Mouse (Mus musculus) T-helper 17 cell (primary cell): ENCODE measurements around the gene Amer3.
"Not testable (repeated sequence)": the region's sequence is repeated elsewhere in the genome, so short reads cannot be mapped to it uniquely, and the experiment has no call there.

ENCODE experiments used
- in situ Hi-C, 2 experiments: fragments of 300-600 bp; cut with MboI, MseI; formaldehyde crosslinking; loops; 1 replicate in 1 of 2; 2 replicates in 1 of 2; pipeline ENCODE4 v1.15.1; 2025; ENCODE audit warnings: high pct_unique_total_duplicates in 2 of 2

Amer3 gene

GRCm38 (mm10) chr1:34578851-34579781 lies at the start of gene Amer3:
TSS of gene Amer3 (plus strand) at chr1:34579657.
- in situ Hi-C loops: no loop called here

GRCm38 (mm10) chr1:34534574-34534973 lies 44.9 kb upstream of the Amer3 start:
- in situ Hi-C loops: not testable (repeated sequence)

GRCm38 (mm10) chr1:34535043-34535698 lies 44.3 kb upstream of the Amer3 start, which contains the start of gene Cfc1:
TSS of gene Cfc1 (plus strand) at chr1:34535648.
- in situ Hi-C loops: not testable (repeated sequence)

GRCm38 (mm10) chr1:34536291-34536766 lies 43.1 kb upstream of the Amer3 start:
- in situ Hi-C loops: no loop called here

- in situ Hi-C loops: no loop called here
These were observed 42.5 kb upstream of the Amer3 start for GRCm38 (mm10) chr1:34536767-34537485.

GRCm38 (mm10) chr1:34547074-34547473 lies 32.4 kb upstream of the Amer3 start:
- in situ Hi-C loops: no loop called here

- in situ Hi-C loops: no loop called here
These were observed 25.8 kb upstream of the Amer3 start for GRCm38 (mm10) chr1:34553690-34554089.

GRCm38 (mm10) chr1:34554275-34554674 lies 25.2 kb upstream of the Amer3 start:
- in situ Hi-C loops: no loop called here

GRCm38 (mm10) chr1:34560843-34561242 lies 18.6 kb upstream of the Amer3 start, which contains the start of gene Prss40:
TSS of gene Prss40 (minus strand) at chr1:34560943.
- in situ Hi-C loops: no loop called here

GRCm38 (mm10) chr1:34564383-34565045 lies 14.9 kb upstream of the Amer3 start:
- in situ Hi-C loops: no loop called here

- in situ Hi-C loops: no loop called here
These were observed 11.3 kb upstream of the Amer3 start for GRCm38 (mm10) chr1:34568120-34568519.

- in situ Hi-C loops: no loop called here
These were observed 9.6 kb upstream of the Amer3 start for GRCm38 (mm10) chr1:34569876-34570275.

GRCm38 (mm10) chr1:34571431-34571830 lies 8.0 kb upstream of the Amer3 start:
- in situ Hi-C loops: no loop called here

GRCm38 (mm10) chr1:34573221-34573620 lies 6.2 kb upstream of the Amer3 start:
- in situ Hi-C loops: no loop called here

- in situ Hi-C loops: no loop called here
These were observed 412 bp downstream of the Amer3 start for GRCm38 (mm10) chr1:34579782-34580356.

GRCm38 (mm10) chr1:34582218-34582617 lies 2.8 kb downstream of the Amer3 start:
- in situ Hi-C loops: no loop called here

GRCm38 (mm10) chr1:34583821-34584263 lies 4.4 kb downstream of the Amer3 start:
- in situ Hi-C loops: no loop called here

- in situ Hi-C loops: no loop called here
These were observed 5.3 kb downstream of the Amer3 start for GRCm38 (mm10) chr1:34584736-34585135.

GRCm38 (mm10) chr1:34587298-34588096 lies 8.0 kb downstream of the Amer3 start:
- in situ Hi-C loops: no loop called here

GRCm38 (mm10) chr1:34600000-34600399 lies 20.5 kb downstream of the Amer3 start:
- in situ Hi-C loops: loop anchor here (5.0 to 10.0 kb wide), 3 partner anchors 85 to 388 kb away; no protein-coding TSS in a partner anchor
